Mouse (Mus musculus): ENCODE measurements around the gene Ugp2. TPM values are rescaled to one million over a fixed set of nuclear protein-coding genes. Genes with fewer than 3 reads are reported as not detected.
A peak's percentile ranks its signal among the peaks of the same experiment; 100 is the strongest.

Gene Ugp2
- polyA plus RNA-seq, 1 experiment, result 49.8 TPM

- Histone ChIP-seq H3K4me3 (replicated peaks; ENCODE audit: insufficient read depth, low read depth, low read length) (no peak overlapping the region), H3K27me3 (ENCODE audit: control insufficient read depth, insufficient read depth, low read length) (no peaks in the 10 kb centered on the region), H3K4me1 (ENCODE audit: control insufficient read depth, insufficient read depth, low read length) (no peaks in the 10 kb centered on the region), H3K27ac (ENCODE audit: insufficient read depth, low read length) (no peak overlapping the region)
- TF ChIP-seq POLR2A (IDR thresholded peaks at IDR 0.05; ENCODE audit: borderline replicate concordance, insufficient read depth, low read length) (no peak), CTCF (IDR thresholded peaks at IDR 0.05; ENCODE audit: borderline replicate concordance, insufficient read depth, low read depth, low read length) (no peak)
- 52% methylated on average over 5 of the region's 5 CpGs for WGBS
- no peak for DNase-seq
Observed at GRCm38 (mm10) chr11:21399186-21399681, 28.2 kb upstream of the Ugp2 start.

GRCm38 (mm10) chr11:21398464-21398863, 27.5 kb upstream of the Ugp2 start:
- Histone ChIP-seq H3K27me3 (ENCODE audit: control insufficient read depth, insufficient read depth, low read length) (no peaks in the 10 kb centered on the region), H3K4me3 (replicated peaks; ENCODE audit: insufficient read depth, low read depth, low read length) (no peak overlapping the region), H3K4me1 (ENCODE audit: control insufficient read depth, insufficient read depth, low read length) (no peaks in the 10 kb centered on the region), H3K27ac (ENCODE audit: insufficient read depth, low read length) (no peak overlapping the region)
- WGBS, result 25% methylated on average over 7 of the region's 7 CpGs
- no peak for DNase-seq
- TF ChIP-seq CTCF (IDR thresholded peaks at IDR 0.05; ENCODE audit: borderline replicate concordance, insufficient read depth, low read depth, low read length), result no peak
- TF ChIP-seq POLR2A (IDR thresholded peaks at IDR 0.05; ENCODE audit: borderline replicate concordance, insufficient read depth, low read length), result no peak

- 28% methylated on average over 4 of the region's 4 CpGs for WGBS
- Histone ChIP-seq H3K4me3 (replicated peaks; ENCODE audit: insufficient read depth, low read depth, low read length) (no peak overlapping the region), H3K27me3 (ENCODE audit: control insufficient read depth, insufficient read depth, low read length) (no peaks in the 10 kb centered on the region), H3K4me1 (ENCODE audit: control insufficient read depth, insufficient read depth, low read length) (no peaks in the 10 kb centered on the region), H3K27ac (ENCODE audit: insufficient read depth, low read length) (no peak overlapping the region)
- no peak for TF ChIP-seq CTCF (IDR thresholded peaks at IDR 0.05; ENCODE audit: borderline replicate concordance, insufficient read depth, low read depth, low read length)
- no peak for TF ChIP-seq POLR2A (IDR thresholded peaks at IDR 0.05; ENCODE audit: borderline replicate concordance, insufficient read depth, low read length)
- no peak for DNase-seq
Observed at GRCm38 (mm10) chr11:21386790-21387189, 15.8 kb upstream of the Ugp2 start.

GRCm38 (mm10) chr11:21374096-21374495, 3.1 kb upstream of the Ugp2 start:
- Histone ChIP-seq H3K27me3 (ENCODE audit: control insufficient read depth, insufficient read depth, low read length) (no peaks in the 10 kb centered on the region), H3K4me3 (replicated peaks; ENCODE audit: insufficient read depth, low read depth, low read length) (no peak overlapping the region), H3K4me1 (ENCODE audit: control insufficient read depth, insufficient read depth, low read length) (no peaks in the 10 kb centered on the region), H3K27ac (ENCODE audit: insufficient read depth, low read length) (no peak overlapping the region)
- WGBS, result 73% methylated on average over 3 of the region's 3 CpGs
- TF ChIP-seq POLR2A (IDR thresholded peaks at IDR 0.05; ENCODE audit: borderline replicate concordance, insufficient read depth, low read length), result no peak
- TF ChIP-seq CTCF (IDR thresholded peaks at IDR 0.05; ENCODE audit: borderline replicate concordance, insufficient read depth, low read depth, low read length), result no peak
- no peak for DNase-seq

GRCm38 (mm10) chr11:21370399-21371121, 441 bp downstream of the Ugp2 start:
- Histone ChIP-seq H3K4me3 (replicated peaks; ENCODE audit: insufficient read depth, low read depth, low read length) (peak overlapping the region; percentile 83), H3K4me1 (ENCODE audit: control insufficient read depth, insufficient read depth, low read length) (no peaks in the 10 kb centered on the region), H3K27ac (ENCODE audit: insufficient read depth, low read length) (peak overlapping the region; percentile 61; the same call in 1 of the 2 replicates), H3K27me3 (ENCODE audit: control insufficient read depth, insufficient read depth, low read length) (no peaks in the 10 kb centered on the region)
- under 1% methylated on average over 69 of the region's 69 CpGs for WGBS
- TF ChIP-seq POLR2A (IDR thresholded peaks at IDR 0.05; ENCODE audit: borderline replicate concordance, insufficient read depth, low read length) (0 out of 2 replicates have a peak, but pooled peaks have one; percentile 16), CTCF (IDR thresholded peaks at IDR 0.05; ENCODE audit: borderline replicate concordance, insufficient read depth, low read depth, low read length) (no peak)
- peak; percentile 57 to 65 for DNase-seq

- no peak for DNase-seq
- Histone ChIP-seq H3K4me3 (replicated peaks; ENCODE audit: insufficient read depth, low read depth, low read length) (peak overlapping the region; percentile 83), H3K27me3 (ENCODE audit: control insufficient read depth, insufficient read depth, low read length) (no peaks in the 10 kb centered on the region), H3K27ac (ENCODE audit: insufficient read depth, low read length) (no peak overlapping the region; the same call in 1 of the 2 replicates), H3K4me1 (ENCODE audit: control insufficient read depth, insufficient read depth, low read length) (no peaks in the 10 kb centered on the region)
- WGBS, result 21% methylated on average over 9 of the region's 9 CpGs
- TF ChIP-seq POLR2A (IDR thresholded peaks at IDR 0.05; ENCODE audit: borderline replicate concordance, insufficient read depth, low read length), result no peak
- no peak for TF ChIP-seq CTCF (IDR thresholded peaks at IDR 0.05; ENCODE audit: borderline replicate concordance, insufficient read depth, low read depth, low read length)
Observed at GRCm38 (mm10) chr11:21369248-21370016, 1.6 kb downstream of the Ugp2 start.

- WGBS, result 63% methylated on average over 7 of the region's 7 CpGs
- Histone ChIP-seq H3K4me3 (replicated peaks; ENCODE audit: insufficient read depth, low read depth, low read length) (no peak overlapping the region), H3K27me3 (ENCODE audit: control insufficient read depth, insufficient read depth, low read length) (no peaks in the 10 kb centered on the region), H3K4me1 (ENCODE audit: control insufficient read depth, insufficient read depth, low read length) (no peaks in the 10 kb centered on the region), H3K27ac (ENCODE audit: insufficient read depth, low read length) (no peak overlapping the region)
- TF ChIP-seq CTCF (IDR thresholded peaks at IDR 0.05; ENCODE audit: borderline replicate concordance, insufficient read depth, low read depth, low read length) (no peak), POLR2A (IDR thresholded peaks at IDR 0.05; ENCODE audit: borderline replicate concordance, insufficient read depth, low read length) (no peak)
- no peak for DNase-seq
Observed at GRCm38 (mm10) chr11:21368466-21368865, 2.5 kb downstream of the Ugp2 start.
